Mouse (Mus musculus) brain, embryonic 14.5 days (tissue): ENCODE results near the gene Trim50.

Experiments
- CTCF ChIP-seq: fragments of 200-500 bp; IDR thresholded peaks from 2 replicates; pipeline ENCODE4 v1.5.1; 2012; ENCODE audit warnings: inconsistent platforms, mild to moderate bottlenecking, moderate library complexity, borderline replicate concordance; ENCODE audit not compliant: insufficient read depth, insufficient read length; ENCODE audit errors: extremely low read depth
- POLR2A ChIP-seq: fragments of 200-500 bp; IDR thresholded peaks from 2 replicates; pipeline ENCODE4 v1.6.1; 2012; ENCODE audit warnings: mild to moderate bottlenecking, inconsistent platforms, borderline replicate concordance; ENCODE audit not compliant: poor library complexity, insufficient read depth, insufficient read length, severe bottlenecking; ENCODE audit errors: extremely low read depth

- TF ChIP-seq CTCF (no peak), POLR2A (no peak)
Measured at GRCm38 (mm10) chr5:135408114-135408513, 55.0 kb downstream of the Trim50 start.
